Mouse (Mus musculus) liver, embryonic 13.5 days (tissue): ENCODE results near the gene Tns4. TPM values are rescaled to one million over a fixed set of nuclear protein-coding genes. Genes with fewer than 3 reads are reported as not detected.

ENCODE experiments used
- ATAC-seq: fragments of 200-750 bp; cut with Nextera tagmentation; 2 replicates; pipeline ENCODE4 v1.8.0; 2017; ENCODE audit warnings: low read depth, mild to moderate bottlenecking, moderate number of reproducible peaks, moderate library complexity
- DNase-seq: peaks from one replicate; pipeline ENCODE4 v3.0.0; 2022
- H3K27ac ChIP-seq: fragments of 300-500 bp; sonication (generic); 2 replicates; pipeline ENCODE4 v1.5.1; 2015; ENCODE audit warnings: moderate library complexity, mild to moderate bottlenecking, inconsistent platforms
- H3K27me3 ChIP-seq: fragments of 300-500 bp; sonication (generic); 2 replicates; pipeline ENCODE4 v1.6.1; 2015; ENCODE audit warnings: mild to moderate bottlenecking, inconsistent platforms
- H3K36me3 ChIP-seq: fragments of 300-500 bp; sonication (generic); 2 replicates; pipeline ENCODE4 v1.6.1; 2015; ENCODE audit warnings: mild to moderate bottlenecking, inconsistent platforms
- H3K4me1 ChIP-seq: fragments of 300-500 bp; sonication (generic); replicated peaks from 2 replicates; pipeline ENCODE4 v1.6.1; 2015; ENCODE audit warnings: inconsistent platforms
- H3K4me2 ChIP-seq: fragments of 300-500 bp; sonication (generic); 2 replicates; pipeline ENCODE4 v1.6.1; 2015; ENCODE audit warnings: inconsistent platforms, mild to moderate bottlenecking, moderate library complexity
- H3K4me3 ChIP-seq: fragments of 300-500 bp; sonication (generic); replicated peaks from 2 replicates; pipeline ENCODE4 v1.5.1; 2015; ENCODE audit warnings: mild to moderate bottlenecking, inconsistent platforms
- H3K9ac ChIP-seq: fragments of 300-500 bp; sonication (generic); 2 replicates; pipeline ENCODE4 v1.6.1; 2015; ENCODE audit warnings: mild to moderate bottlenecking, inconsistent platforms
- H3K9me3 ChIP-seq: fragments of 300-500 bp; sonication (generic); replicated peaks from 2 replicates; pipeline ENCODE4 v1.6.1; 2016; ENCODE audit warnings: inconsistent platforms
- WGBS: fragments of 180-500 bp; shearing (Covaris S2); methylation state at CpG from one replicate; pipeline ENCODE4 v1.1.7; 2015; ENCODE audit not compliant: insufficient replicate concordance; 5-methylcytosine and 5-hydroxymethylcytosine counted together
- polyA plus RNA-seq: library from polyadenylated mRNA; unstranded; fragments of >200 nt; fragmentation: Nextera tagmentation; extraction: Ambion mirVana; gene quantifications from 2 replicates; pipeline ENCODE4 v1.2.1, GENCODE M21; 2015

The Tns4 gene
- polyA plus RNA-seq: 0.22 and 0.32 TPM in 2 replicates

DNA sequence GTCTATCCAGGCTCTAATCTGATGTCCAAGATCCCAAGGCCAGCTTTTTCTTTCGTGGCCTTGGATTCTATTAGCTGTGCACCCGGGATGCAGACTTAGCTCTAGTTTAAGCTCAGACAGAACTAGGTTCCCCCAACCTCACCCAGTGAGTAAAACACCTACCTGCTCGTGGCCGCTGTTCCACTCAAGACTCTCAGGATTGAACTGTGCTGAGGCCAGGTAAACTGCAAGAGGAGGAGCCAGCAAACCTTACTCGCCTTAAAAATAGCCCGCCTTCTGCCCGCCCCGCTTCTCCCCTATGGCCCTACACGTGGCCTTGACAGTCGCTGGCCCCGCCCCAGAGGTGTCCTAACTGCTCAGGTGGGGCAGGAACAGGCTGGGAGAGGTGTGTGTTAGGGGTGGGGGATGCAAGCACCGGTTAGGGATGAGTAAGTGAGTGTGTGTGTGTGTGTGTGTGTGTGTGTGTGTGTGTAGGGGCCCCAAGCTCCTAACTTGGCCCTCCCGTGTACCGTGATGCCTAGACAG, at the start of gene Tns4:
Gene Tns4 (minus strand): TSS at position 230 of the 525 bp plus-strand sequence.
- Histone ChIP-seq H3K4me3 (no peak within 1 kb of the TSS), H3K4me1 (no peaks in the 10 kb centered on the region), H3K27me3 (no peaks in the 10 kb centered on the region), H3K4me2 (no peak within 1 kb of the TSS), H3K27ac (no peak within 1 kb of the TSS), H3K36me3 (no peaks in the 10 kb centered on the region), H3K9ac (no peak within 1 kb of the TSS), H3K9me3 (no peaks in the 10 kb centered on the region)
- ATAC-seq: no peak
- no peak for DNase-seq
- WGBS: 48% methylated on average over 14 of the region's 14 CpGs

DNA sequence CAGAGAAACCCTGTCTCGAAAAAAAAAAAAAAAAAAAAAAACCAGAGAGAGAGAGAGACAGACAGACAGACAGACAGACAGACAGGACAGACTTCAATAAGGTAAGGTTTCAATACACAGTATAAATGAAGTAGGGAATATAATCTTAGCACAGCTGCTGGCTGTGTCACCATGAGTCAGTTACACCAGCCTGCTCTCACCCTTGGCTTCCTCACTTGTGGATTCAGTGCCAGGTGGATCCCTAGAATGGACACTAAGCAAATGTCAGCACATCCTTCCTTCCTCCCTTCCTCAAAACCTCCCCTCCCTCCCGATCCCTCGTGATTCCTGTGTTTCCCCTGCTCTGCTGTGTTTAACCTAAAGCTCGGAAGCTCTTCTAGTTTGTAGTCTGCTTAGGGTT, 48.3 kb upstream of the Tns4 start:
- H3K4me1 ChIP-seq: peaks cover 17% of the 10 kb centered on the region

GRCm38 (mm10) chr11:99136961-99137360, 47.9 kb upstream of the Tns4 start:
- ATAC-seq: no peak
- 40% methylated on average over 4 of the region's 4 CpGs for WGBS
- H3K9ac ChIP-seq: no peak overlapping the region
- no peak for DNase-seq
- peaks cover 4% of the 10 kb centered on the region for H3K27me3 ChIP-seq
- no peaks in the 10 kb centered on the region for H3K9me3 ChIP-seq
- no peak overlapping the region for H3K4me2 ChIP-seq
- no peak overlapping the region for H3K27ac ChIP-seq
- H3K36me3 ChIP-seq: no peaks in the 10 kb centered on the region
- H3K4me1 ChIP-seq: peaks cover 17% of the 10 kb centered on the region
- H3K4me3 ChIP-seq: no peak overlapping the region

More for the DNA sequence above, 48.3 kb upstream of the Tns4 start:
- Histone ChIP-seq H3K36me3 (no peaks in the 10 kb centered on the region), H3K4me2 (no peak overlapping the region), H3K4me3 (no peak overlapping the region), H3K27ac (no peak overlapping the region), H3K9ac (no peak overlapping the region), H3K27me3 (peaks cover under 1% of the 10 kb centered on the region; the same call in 1 of the 2 replicates), H3K9me3 (no peaks in the 10 kb centered on the region)
- no peak for DNase-seq
- 48% methylated on average over 3 of the region's 4 CpGs for WGBS
- ATAC-seq: no peak

- H3K9me3 ChIP-seq: no peaks in the 10 kb centered on the region
- DNase-seq (no peak), ATAC-seq (no peak)
- H3K36me3 ChIP-seq: no peaks in the 10 kb centered on the region
- no peak overlapping the region for H3K27ac ChIP-seq
- H3K4me2 ChIP-seq: no peak overlapping the region
- H3K4me1 ChIP-seq: peaks cover 19% of the 10 kb centered on the region
- H3K9ac ChIP-seq: no peak overlapping the region
- 18% methylated on average over 3 of the region's 3 CpGs for WGBS
- H3K4me3 ChIP-seq: no peak overlapping the region
- H3K27me3 ChIP-seq: peaks cover 8% of the 10 kb centered on the region
Measured at GRCm38 (mm10) chr11:99136361-99136760, 47.3 kb upstream of the Tns4 start.

- ATAC-seq (no peak), DNase-seq (no peak)
- Histone ChIP-seq H3K36me3 (no peaks in the 10 kb centered on the region), H3K9me3 (no peaks in the 10 kb centered on the region), H3K4me2 (no peak overlapping the region), H3K4me3 (no peak overlapping the region), H3K9ac (no peak overlapping the region), H3K27ac (no peak overlapping the region), H3K4me1 (peaks cover 22% of the 10 kb centered on the region), H3K27me3 (peaks cover 8% of the 10 kb centered on the region)
- 47% methylated on average over 8 of the region's 8 CpGs for WGBS
Measured at GRCm38 (mm10) chr11:99135047-99135440, 45.9 kb upstream of the Tns4 start.

- Histone ChIP-seq H3K27ac (0 out of 2 replicates have a peak overlapping the region, but pooled peaks have one; percentile 29), H3K4me3 (no peak overlapping the region), H3K36me3 (no peaks in the 10 kb centered on the region), H3K9me3 (no peaks in the 10 kb centered on the region), H3K27me3 (peaks cover 8% of the 10 kb centered on the region), H3K4me2 (no peak overlapping the region), H3K4me1 (peaks cover 22% of the 10 kb centered on the region), H3K9ac (no peak overlapping the region)
- WGBS: 48% methylated on average over 15 of the region's 15 CpGs
- ATAC-seq: no peak
- no peak for DNase-seq
Measured at GRCm38 (mm10) chr11:99134266-99135046, 45.4 kb upstream of the Tns4 start.

DNA sequence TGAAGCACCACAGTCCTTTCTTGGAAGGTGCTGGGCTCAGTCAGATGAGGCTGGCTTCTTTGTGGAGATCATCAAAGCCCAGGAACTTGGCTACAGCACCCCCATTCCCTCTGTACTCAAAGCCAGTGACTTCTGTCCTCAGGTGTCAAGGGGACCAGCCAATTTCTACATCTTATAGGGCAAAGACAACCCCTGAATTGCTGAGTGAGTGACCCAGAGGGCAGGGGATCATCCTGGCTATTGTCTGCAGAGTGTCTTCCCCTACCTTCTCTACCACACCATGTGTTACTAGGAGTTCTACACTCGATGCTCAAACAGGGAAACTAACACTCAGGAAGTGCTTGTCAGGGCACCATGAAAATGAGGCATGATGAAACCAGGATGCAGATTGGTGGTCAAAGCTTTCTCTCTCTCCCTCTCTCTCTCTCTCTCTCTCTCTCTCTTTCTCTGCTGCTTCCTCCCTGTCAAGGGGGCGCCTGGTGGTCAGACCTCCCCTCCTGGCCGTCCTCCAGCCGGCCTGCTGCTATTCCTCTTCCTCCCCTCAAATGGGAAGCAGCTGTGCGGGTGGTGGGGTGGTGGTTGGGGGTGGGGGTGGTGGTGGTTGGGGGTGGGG, 44.3 kb upstream of the Tns4 start:
- no peak overlapping the region for H3K4me3 ChIP-seq
- no peak overlapping the region for H3K4me2 ChIP-seq
- peaks cover 23% of the 10 kb centered on the region for H3K4me1 ChIP-seq
- 14% methylated on average over 4 of the region's 5 CpGs for WGBS
- no peaks in the 10 kb centered on the region for H3K36me3 ChIP-seq
- H3K27me3 ChIP-seq: peaks cover 8% of the 10 kb centered on the region
- DNase-seq: no peak
- ATAC-seq: no peak
- no peak overlapping the region for H3K27ac ChIP-seq
- H3K9ac ChIP-seq: no peak overlapping the region
- H3K9me3 ChIP-seq: no peaks in the 10 kb centered on the region

DNA sequence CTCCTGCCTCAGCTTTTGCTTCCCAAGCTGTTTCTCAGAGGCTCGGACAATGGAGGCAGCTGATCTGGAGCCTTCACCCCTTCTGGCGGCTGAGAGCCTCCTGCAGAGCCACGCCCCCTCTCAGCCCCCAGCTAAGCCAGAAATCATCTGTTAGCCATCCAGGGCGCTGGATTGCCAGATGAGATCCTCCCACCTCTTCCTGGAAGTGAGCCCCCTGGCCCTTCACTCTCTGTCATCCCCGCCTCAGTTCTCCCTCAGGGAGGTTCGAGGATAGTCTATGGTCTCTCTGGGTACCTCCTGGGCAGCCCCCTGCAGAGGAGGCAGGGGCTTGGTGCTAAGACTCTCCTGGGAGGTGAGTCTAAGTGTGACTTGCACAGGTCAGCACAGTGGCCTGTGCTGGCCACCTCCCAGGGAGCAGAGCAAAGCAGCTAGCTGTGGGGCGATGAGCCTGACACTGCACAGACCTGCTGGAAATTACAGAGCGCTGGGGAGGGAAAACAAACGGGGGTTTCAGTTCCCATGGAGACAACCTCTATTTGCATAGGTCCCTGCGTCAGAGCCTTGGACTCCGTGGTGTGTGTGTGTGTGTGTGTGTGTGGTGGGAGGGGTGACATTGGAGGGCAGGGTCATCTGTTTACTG, 43.1 kb upstream of the Tns4 start:
- H3K4me3 ChIP-seq: no peak overlapping the region
- peaks cover 8% of the 10 kb centered on the region for H3K27me3 ChIP-seq
- 13% methylated on average over 11 of the region's 11 CpGs for WGBS
- no peak overlapping the region for H3K27ac ChIP-seq
- H3K36me3 ChIP-seq: no peaks in the 10 kb centered on the region
- H3K9me3 ChIP-seq: no peaks in the 10 kb centered on the region
- peak overlapping the region; percentile 17; the same call in 1 of the 2 replicates for H3K4me2 ChIP-seq
- no peak for DNase-seq
- H3K9ac ChIP-seq: no peak overlapping the region
- H3K4me1 ChIP-seq: peaks cover 32% of the 10 kb centered on the region
- ATAC-seq: peak; percentile 54; the same call in 1 of the 2 replicates

DNA sequence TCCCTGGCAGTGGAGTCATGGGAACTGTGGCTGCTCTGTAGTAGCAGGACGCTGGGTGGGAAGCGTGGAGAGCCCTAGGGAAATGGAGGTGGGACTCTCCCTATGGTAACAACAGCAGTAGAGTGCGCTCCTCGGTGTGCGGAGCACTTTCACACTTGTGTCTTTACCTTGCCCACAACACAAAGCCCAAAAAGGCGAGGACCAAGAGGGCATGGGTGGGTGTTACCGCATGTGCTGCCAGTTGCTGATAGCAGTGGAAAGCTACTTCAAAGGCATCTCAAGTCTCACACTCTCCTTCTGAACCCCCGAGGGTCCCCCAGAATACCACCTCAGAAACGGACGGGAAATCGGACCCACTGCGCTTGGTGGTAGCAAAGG, 42.3 kb upstream of the Tns4 start:
- H3K9me3 ChIP-seq: no peaks in the 10 kb centered on the region
- no peak overlapping the region for H3K4me2 ChIP-seq
- H3K36me3 ChIP-seq: no peaks in the 10 kb centered on the region
- ATAC-seq (no peak), DNase-seq (no peak)
- 29% methylated on average over 12 of the region's 12 CpGs for WGBS
- no peak overlapping the region for H3K4me3 ChIP-seq
- H3K9ac ChIP-seq: no peak overlapping the region
- H3K27me3 ChIP-seq: peaks cover 8% of the 10 kb centered on the region
- no peak overlapping the region for H3K27ac ChIP-seq
- H3K4me1 ChIP-seq: peaks cover 38% of the 10 kb centered on the region

DNA sequence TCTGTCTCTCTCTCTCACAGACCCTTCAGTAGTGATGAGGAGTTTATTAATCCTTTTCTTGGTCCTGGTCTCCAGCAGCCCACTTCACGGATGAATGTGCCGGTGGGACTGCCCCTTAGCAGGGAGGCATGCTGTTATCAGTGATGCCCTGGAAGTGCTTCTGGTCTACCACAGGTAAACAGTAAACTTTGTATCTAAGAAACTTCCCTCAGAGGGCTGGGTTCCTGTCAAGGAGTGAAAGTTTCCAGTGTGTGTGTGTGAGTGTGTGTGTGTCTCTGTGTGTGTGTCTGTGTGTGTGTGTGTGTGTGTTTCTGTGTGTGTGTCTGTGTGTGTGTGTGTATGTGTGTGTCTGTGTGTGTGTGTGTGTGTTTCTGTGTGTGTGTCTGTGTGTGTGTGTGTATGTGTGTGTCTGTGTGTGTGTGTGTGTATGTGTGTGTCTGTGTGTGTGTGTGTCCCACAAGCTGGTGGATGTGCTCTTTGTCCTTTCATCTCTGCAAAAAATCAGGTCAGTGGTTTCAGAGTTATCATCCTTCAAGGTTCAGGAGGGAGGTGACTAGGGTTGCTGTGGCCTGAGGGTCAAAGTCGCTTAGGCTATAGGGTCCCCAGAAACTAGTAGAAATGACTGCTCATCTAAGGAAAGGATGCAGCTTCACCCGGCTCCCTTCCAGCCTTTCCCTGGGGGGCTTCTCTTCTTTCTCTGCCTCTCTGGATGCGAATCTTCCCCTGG, 41.8 kb upstream of the Tns4 start:
- Histone ChIP-seq H3K27me3 (peaks cover 8% of the 10 kb centered on the region), H3K4me3 (no peak overlapping the region), H3K9ac (no peak overlapping the region), H3K4me2 (no peak overlapping the region), H3K27ac (no peak overlapping the region), H3K4me1 (peaks cover 44% of the 10 kb centered on the region), H3K36me3 (no peaks in the 10 kb centered on the region), H3K9me3 (no peaks in the 10 kb centered on the region)
- DNase-seq (no peak), ATAC-seq (no peak)
- 39% methylated on average over 5 of the region's 5 CpGs for WGBS

DNA sequence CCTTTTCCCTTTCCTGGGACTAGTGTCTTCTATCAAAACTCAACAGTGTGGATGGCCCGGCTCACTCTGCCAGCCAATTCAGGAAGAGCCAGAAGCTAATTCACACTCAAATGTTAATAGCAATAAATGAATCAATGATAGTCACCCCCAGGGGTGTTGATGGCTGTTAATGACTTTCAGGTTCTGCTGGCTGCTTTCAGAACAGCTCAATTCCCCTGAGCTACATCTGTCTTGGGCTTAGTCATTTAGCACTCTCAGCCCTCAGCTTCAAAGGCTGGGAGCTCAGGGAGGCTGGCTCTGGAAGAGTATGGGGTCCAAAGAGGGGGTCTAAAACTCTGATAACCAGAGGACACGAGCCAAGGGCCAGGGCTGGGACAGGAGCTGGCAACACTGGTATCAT, 40.2 kb upstream of the Tns4 start:
- Histone ChIP-seq H3K9me3 (no peaks in the 10 kb centered on the region), H3K4me1 (peaks cover 46% of the 10 kb centered on the region), H3K36me3 (no peaks in the 10 kb centered on the region), H3K9ac (no peak overlapping the region), H3K4me3 (no peak overlapping the region), H3K27me3 (peaks cover 8% of the 10 kb centered on the region), H3K4me2 (no peak overlapping the region), H3K27ac (no peak overlapping the region)
- 37% methylated on average over 2 of the region's 2 CpGs for WGBS
- DNase-seq: no peak
- ATAC-seq: no peak
